Mouse (Mus musculus) cerebellum, postnatal 4 days (tissue): Measurements from ENCODE around the gene Fbxo44.
"Not testable (repeated sequence)": the region's sequence is repeated elsewhere in the genome, so short reads cannot be mapped to it uniquely, and the experiment has no call there.

Experiments used
- DNase-seq, 2 experiments: peaks; one replicate each; pipeline ENCODE4 v3.0.0; 2022; ENCODE audit warnings: low spot score in 2 of 2, mixed read lengths in 1 of 2

The Fbxo44 gene

DNA sequence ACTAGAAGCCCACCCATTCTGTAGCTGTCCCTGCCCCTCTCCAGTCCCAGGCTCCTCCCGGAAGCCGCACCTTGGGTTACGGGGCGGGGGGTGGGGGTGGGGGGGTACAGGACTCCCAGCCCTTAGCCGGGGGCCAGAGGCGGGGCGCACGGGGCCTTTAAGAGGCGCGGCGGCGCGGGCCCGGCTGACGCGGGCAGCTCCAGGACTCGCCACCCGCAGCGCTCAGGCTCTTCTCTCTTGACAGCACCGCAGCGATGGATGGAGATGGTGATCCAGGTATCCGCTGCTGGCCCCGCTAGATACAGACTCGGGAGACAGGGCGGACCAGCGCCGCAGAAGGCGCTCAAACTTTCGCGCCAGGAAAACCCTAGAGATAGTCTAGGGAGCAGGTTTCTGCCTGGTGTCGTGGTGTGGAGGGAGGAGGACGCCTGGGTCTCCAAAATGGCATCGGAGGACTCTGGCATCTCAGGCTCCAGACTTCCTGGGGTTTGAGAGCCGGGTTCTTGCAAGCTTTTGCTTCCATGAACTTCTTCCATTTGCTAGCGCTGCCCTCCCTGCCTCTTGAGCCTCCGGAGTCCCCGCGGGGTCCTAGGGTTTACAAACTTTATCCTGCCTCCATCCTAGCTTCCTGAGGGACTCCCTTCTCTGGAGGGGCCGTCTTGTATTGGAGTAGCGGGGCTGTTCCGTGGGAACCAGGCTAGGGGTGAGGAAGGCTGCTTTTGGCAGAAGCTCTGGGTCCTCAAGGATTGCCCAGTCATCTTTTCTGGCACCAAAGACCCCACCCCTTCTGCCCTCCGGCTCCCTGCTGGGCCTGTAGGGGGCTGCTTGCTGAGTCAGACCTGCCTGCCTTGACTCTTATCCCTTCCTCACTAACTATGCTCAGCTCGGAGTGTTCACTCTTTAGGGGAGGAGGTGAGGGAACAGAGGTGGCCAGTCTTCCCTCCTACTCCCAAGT is at the start of gene Fbxo44, which contains the start of gene Fbxo2:
TSS of gene Fbxo44 (minus strand) at position 47 of the 955 bp plus-strand sequence.
TSS of gene Fbxo2 (plus strand) at position 186 of the 955 bp plus-strand sequence.
- peak in 1 of 2 experiments; percentile 49 for DNase-seq

DNA sequence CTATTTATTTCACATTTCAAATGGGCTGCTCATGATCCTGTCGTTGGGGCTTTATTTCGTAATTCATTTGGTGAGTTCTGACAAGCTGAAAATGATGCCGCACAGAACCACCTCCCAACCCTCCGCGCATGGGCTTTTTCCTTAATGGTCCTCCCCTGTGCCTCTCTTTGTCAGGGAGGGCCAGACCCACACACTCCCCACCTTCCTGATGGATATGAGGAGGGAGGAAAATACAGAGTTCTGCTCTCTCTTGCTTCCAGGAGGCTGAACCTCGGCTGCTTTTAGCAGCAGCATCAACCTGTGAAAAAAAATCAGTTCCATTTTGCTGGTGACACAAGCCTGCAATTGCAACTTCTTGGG is 44.6 kb upstream of the Fbxo44 start:
- DNase-seq = no peak

- no peak for DNase-seq
These were observed 44.0 kb upstream of the Fbxo44 start for GRCm38 (mm10) chr4:148204061-148204872.

- no peak for DNase-seq
These were observed 43.3 kb upstream of the Fbxo44 start for GRCm38 (mm10) chr4:148203557-148203956.

DNA sequence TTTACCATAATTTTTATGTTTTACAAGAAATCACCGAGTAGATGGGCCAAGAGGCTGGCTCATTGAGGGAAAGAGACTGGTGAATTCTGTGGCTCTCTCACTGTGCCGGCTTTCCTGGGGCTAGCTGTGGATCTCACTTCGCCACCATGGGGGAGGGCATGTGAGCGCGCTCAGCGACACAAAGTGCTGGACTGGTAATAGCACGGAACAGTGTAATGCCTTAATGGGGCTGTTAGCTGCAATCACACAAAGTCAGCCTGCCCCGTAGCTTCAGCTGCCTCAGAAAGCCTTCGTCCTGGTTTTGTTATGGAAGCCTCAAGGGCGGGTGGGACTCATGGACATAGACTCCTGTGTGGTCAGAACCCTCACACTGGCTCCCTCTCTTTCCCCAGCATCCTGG is 38.4 kb upstream of the Fbxo44 start:
- DNase-seq = no peak

GRCm38 (mm10) chr4:148194400-148194799 is 34.1 kb upstream of the Fbxo44 start:
- DNase-seq = no peak

- DNase-seq = no peak
These were observed 32.5 kb upstream of the Fbxo44 start for GRCm38 (mm10) chr4:148192707-148193245.

GRCm38 (mm10) chr4:148188767-148189166 is 28.5 kb upstream of the Fbxo44 start:
- DNase-seq = not testable (repeated sequence)

DNA sequence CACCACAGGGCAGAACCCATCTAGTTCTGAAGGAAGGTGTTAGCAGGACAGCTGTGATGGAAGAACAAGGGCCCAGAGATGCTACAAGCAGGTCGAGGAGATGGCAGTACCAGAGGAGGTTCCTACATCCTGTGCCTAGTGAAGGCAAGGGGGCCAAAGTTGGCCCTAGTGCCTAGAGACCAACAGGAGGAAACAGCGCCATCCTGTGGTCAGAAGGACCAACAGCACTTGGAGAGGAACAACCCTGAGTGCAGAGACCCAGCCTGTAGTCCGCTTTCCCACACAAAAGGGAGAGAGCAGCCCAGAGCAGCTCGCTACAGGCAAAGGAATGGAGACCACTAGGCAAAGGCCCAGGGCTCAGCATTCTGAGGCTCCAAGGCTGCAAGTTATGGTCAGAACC is 25.5 kb upstream of the Fbxo44 start:
- DNase-seq = no peak

- DNase-seq = no peak
These were observed 24.3 kb upstream of the Fbxo44 start for GRCm38 (mm10) chr4:148184564-148184963.

DNA sequence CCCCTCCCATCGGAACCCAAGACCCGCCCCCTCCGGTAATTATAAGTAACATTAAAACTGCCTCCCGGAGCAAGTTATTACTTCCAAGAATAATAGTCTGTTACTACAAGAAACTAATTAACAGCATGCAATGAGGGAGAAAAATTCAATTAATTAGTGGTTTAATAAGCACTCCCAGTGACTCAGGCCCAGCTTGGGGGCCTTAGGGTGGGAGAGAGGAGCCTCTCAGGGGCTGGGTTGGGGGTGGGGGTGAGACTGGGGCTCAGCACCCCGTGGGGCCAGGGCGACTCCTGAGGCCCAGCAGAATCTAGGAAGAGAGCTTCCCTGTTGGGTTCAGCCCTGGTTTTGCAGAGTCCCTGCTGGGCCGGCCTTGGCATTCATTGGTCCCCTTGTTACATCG is 22.1 kb upstream of the Fbxo44 start:
- DNase-seq = no peak

GRCm38 (mm10) chr4:148181483-148181882 is 21.2 kb upstream of the Fbxo44 start:
- no peak for DNase-seq

GRCm38 (mm10) chr4:148177716-148178115 is 17.4 kb upstream of the Fbxo44 start:
- no peak for DNase-seq

DNA sequence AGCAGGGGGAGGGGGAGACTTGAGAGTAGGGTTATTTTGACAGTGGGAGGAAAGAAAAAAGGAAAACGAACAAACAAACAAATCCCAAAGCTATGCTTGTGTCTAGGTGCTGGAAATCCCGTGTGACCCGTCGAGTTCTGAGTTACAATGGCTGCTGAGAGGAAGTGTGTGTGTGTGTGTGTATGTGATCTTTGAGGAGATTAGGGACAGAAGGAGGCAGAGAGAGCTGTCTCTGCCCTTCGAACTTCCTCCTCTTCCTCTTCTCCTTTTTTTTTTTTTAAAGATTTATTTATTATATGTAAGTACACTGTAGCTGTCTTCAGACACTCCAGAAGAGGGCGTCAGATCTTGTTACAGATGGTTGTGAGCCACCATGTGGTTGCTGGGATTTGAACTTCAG is 16.3 kb upstream of the Fbxo44 start:
- not testable (repeated sequence) for DNase-seq

- no peak for DNase-seq
These were observed 14.2 kb upstream of the Fbxo44 start for GRCm38 (mm10) chr4:148174495-148174862.

DNA sequence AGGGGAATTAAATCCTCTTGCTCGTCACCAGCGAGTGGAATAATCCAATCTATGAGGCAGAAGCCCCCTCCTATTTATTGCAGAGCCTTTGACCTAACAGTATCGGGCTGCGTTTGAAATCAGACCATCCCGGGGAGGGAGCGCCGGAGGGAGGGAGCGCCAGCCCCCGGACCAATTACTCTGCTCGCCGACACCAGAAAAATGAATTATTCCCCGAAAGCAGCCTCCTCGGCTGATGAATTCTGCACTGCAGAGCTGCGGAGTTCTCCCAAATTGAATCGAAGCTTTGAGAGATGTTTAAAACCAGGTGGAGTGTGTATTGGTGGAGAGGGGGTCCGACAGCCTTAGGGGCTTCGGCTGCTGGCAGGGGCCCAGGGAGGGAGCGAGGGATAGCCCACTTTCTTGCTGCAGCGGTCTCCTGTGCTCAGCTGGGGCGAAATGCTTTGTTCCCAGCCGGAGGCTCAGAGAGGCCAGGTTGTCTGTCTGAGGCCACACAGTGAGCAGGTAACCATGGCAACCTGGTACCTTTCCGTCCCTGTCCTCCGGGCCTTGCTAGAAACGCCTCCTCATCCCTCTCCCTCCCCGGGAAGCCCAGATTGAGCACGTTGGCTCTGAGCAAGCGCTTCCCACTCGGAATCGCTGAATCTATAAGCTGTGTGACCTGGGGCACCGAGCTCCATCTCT is 13.7 kb upstream of the Fbxo44 start:
- peak in 1 of 2 experiments; percentile 32 for DNase-seq

DNA sequence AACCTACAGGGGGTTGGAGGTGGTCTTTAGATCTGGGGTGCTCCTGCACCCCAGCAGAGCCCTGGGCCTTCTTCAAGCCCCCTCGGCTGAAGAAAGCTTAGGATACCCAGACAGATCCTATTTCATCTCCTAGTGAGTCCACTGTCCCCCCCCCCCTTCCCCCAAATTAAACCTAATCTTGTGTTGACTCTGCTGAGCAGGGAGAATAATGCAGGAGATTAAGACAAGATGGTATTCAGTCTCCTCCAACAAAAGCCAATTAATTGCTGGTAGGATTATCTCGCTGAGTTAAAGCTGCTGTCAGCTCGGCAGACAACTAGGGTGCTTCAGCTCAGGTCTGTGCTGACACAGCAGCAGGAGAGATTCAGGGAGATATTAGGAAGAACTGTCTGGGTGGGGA is 11.0 kb upstream of the Fbxo44 start:
- DNase-seq = no peak

- peak in 1 of 2 experiments; percentile 63 for DNase-seq
These were observed 10.6 kb upstream of the Fbxo44 start for GRCm38 (mm10) chr4:148170842-148171241.

DNA sequence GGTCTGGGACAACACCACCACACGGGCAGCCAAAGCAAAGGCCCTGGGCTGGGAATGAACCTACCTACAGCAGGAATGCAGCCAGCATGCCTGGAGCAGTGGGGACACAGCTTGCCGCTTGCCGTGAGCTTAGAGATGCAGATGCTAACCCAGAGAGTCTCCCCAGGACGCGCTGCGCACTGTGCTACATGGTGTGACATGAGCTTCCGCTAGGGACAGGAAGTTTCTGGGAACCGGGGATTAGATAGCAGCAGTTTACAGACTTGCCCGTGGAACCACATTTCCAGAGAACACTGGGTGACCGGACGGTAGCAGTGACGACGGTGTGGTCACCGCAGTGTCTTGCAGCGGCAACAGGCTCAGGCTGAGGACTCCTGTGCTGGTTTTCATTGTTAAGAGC is 9.3 kb upstream of the Fbxo44 start:
- DNase-seq = no peak

DNA sequence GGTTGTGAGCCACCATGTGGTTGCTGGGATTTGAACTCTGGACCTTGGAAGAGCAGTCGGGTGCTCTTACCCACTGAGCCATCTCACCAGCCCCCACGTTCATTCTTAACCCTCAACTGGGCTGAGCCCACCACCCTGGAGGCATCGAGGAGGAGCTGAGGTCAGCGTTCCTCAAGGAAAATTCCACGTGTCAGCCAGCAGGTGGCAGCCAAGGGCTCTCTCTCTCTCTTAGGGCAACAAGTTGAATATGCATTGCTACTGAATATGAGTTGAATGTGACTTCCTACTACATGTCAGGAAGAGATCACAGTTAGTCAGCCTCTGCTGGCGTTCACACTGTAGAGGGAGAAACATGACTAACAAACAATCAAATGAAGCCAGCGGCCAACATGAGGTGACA is 8.0 kb upstream of the Fbxo44 start:
- DNase-seq = peak in 1 of 2 experiments; percentile 72

GRCm38 (mm10) chr4:148166986-148167385 is 6.7 kb upstream of the Fbxo44 start:
- peak in 1 of 2 experiments; percentile 82 for DNase-seq

DNA sequence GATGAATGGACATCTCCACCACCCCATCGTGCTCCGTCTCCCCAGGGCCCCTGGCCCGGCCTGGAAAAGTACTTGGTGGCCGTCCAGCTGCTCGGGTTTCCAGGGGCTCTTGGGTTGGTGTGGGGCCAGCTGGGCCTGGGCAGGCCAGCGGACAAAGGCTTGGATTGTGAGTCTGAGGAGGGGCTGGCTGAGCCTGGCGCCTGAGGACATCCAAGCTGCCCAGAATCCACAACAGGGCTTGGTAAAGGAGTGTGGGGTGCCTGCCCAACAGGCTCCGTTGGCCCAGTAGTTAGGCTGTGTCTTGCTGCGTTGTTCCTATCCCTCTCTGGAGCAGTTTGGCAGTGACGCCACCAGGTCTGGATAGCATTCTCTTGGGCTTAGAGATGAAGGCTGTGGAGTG is 6.1 kb upstream of the Fbxo44 start:
- DNase-seq = peak in 1 of 2 experiments; percentile 73
